Mouse (Mus musculus) skeletal muscle tissue, adult 2 months (tissue): ENCODE results near the gene Lasp1.
"Not testable (repeated sequence)": the region's sequence is repeated elsewhere in the genome, so short reads cannot be mapped to it uniquely, and the experiment has no call there.

Experiments
- DNase-seq: peaks from one replicate; pipeline ENCODE4 v3.0.0-alpha.2; 2012; ENCODE audit warnings: low read depth, low spot score

Gene Lasp1

GRCm38 (mm10) chr11:97798782-97799145, at the start of gene Lasp1:
Gene Lasp1 (plus strand): TSS chr11:97799000.
- peak; percentile 85 for DNase-seq

DNA sequence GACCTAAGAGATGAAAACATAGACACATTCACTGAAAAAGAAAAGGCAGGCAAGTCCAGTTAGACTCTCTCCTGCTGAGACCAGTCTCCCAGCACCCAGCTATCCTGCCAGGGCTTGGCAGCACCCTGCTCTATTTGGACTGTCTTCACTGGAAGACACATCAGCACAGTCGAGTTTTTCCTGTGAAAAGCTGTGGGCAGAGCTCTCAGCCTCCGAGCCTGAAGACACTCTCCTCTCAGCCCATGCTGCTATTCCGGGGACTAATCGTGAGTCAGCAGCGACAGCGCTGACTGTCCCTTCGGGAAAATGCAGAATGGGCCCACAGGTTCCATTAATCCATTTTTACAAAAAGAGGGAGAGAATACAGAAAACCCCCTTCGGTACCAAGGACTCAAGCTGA, 45.5 kb upstream of the Lasp1 start:
- no peak for DNase-seq

- DNase-seq, result no peak
These were observed 40.7 kb upstream of the Lasp1 start for GRCm38 (mm10) chr11:97758125-97758524.

DNA sequence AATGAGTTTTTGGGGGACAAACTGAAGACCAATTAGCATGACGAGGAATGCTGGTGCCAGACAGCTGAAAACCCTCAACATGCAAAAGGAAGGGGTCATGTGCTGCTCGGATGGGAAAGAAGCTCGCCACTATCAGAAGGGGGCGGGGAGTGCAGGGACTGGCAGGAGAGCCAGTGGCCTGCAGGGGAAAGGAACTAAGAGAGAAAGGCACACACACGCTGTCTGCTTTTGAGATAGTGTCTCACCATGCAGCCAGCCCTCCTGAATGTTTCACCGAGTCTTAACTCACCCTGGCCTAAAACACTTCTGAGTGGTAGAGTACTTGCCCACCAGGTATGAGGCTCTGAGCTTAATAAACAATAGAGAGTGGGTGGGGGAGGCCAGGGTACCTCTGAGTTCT, 39.9 kb upstream of the Lasp1 start:
- DNase-seq, result no peak

DNA sequence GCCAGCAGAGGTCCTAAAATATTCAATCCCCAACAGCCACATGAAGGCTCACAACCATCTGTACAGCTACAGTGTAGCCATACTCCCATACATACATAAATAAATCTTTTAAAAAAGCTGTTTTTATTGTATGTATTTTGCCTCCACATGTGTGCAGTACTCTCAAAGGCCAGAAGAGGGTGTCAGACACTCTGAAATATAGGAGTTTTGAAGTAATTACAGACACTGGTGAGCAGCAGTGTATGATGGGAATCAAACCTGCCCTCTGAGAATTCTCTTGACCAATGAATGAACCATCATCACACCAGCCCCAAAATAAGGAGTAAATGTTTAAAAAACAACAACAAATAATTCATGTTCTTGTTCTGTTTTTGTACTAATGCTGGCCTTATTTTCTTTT, 37.2 kb upstream of the Lasp1 start:
- no peak for DNase-seq

GRCm38 (mm10) chr11:97766154-97766881, 32.5 kb upstream of the Lasp1 start, which contains the start of gene Cwc25:
Gene Cwc25 (minus strand): TSS chr11:97766556.
- DNase-seq, result peak; percentile 95

GRCm38 (mm10) chr11:97769704-97770103, 29.1 kb upstream of the Lasp1 start:
- peak; percentile 47 for DNase-seq

- no peak for DNase-seq
These were observed 27.4 kb upstream of the Lasp1 start for GRCm38 (mm10) chr11:97771410-97771809.

- no peak for DNase-seq
These were observed 23.6 kb upstream of the Lasp1 start for GRCm38 (mm10) chr11:97775186-97775585.

GRCm38 (mm10) chr11:97775808-97776496, 22.8 kb upstream of the Lasp1 start, which contains the start of gene 1700001P01Rik:
Gene 1700001P01Rik (minus strand): TSS chr11:97775918.
- DNase-seq, result no peak

GRCm38 (mm10) chr11:97776497-97777128, 22.2 kb upstream of the Lasp1 start:
- DNase-seq, result no peak

- DNase-seq, result no peak
These were observed 21.7 kb upstream of the Lasp1 start for GRCm38 (mm10) chr11:97777129-97777529.

- no peak for DNase-seq
These were observed 19.9 kb upstream of the Lasp1 start for GRCm38 (mm10) chr11:97778918-97779317.

- no peak for DNase-seq
These were observed 18.7 kb upstream of the Lasp1 start for GRCm38 (mm10) chr11:97779968-97780701.

DNA sequence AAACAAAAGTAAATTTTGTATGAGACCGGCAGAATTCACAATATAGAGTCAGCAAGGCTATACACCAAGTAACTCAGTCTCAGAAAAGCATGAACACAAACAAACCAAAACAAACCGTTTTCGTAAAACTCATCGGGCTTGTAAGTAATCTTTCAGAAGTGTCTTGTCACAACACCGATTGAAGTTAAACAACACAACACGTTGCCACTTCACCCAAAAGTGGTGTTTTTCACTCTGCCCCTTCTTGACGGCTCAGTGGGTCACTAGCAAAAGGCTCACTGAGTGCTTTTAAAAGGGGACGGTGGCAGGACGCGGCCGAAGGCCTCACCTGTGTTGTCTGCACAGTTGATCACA, 17.3 kb upstream of the Lasp1 start:
- DNase-seq, result no peak

DNA sequence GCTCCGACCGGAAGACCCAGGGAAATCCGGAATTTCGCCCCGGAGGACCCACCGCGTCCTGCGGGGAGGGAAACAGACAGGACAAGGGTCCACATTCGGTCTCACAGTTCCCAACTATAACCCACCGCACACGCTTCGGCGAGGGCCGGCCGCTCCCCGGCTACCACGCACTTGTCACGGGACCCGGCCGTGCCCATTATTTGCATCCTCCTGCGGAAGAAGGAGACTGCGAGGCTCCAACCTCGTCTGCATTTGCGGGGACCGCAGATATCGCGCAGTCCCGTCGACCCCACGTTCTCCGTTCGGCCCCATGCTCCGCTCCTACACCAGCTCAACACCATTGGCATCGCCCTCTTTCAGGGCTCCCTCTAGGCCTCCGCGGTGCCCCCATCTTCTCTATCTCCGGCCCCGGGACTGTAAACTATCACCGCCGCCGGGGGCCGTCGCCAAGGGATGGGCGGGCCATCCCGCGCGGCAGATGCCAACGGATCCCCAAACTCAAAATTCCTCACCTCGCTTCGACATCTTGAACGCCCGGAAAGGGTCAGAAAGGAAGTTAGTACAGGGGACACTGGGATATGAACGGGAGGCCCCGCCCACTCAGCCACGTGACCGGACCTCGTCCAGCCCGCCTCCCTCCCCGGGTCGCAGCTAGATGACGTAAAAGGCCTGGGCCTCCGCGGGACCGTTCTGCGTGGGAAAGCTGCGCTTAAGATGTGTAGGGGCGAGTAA, 16.8 kb upstream of the Lasp1 start, which contains the start of gene Rpl23:
Rpl23 (minus strand) TSS at position 606 of the 732 bp plus-strand sequence.
- DNase-seq, result peak; percentile 97

GRCm38 (mm10) chr11:97782564-97782895, 16.3 kb upstream of the Lasp1 start:
- no peak for DNase-seq

GRCm38 (mm10) chr11:97787961-97788360, 10.8 kb upstream of the Lasp1 start:
- no peak for DNase-seq

GRCm38 (mm10) chr11:97789727-97790126, 9.1 kb upstream of the Lasp1 start:
- DNase-seq, result no peak

DNA sequence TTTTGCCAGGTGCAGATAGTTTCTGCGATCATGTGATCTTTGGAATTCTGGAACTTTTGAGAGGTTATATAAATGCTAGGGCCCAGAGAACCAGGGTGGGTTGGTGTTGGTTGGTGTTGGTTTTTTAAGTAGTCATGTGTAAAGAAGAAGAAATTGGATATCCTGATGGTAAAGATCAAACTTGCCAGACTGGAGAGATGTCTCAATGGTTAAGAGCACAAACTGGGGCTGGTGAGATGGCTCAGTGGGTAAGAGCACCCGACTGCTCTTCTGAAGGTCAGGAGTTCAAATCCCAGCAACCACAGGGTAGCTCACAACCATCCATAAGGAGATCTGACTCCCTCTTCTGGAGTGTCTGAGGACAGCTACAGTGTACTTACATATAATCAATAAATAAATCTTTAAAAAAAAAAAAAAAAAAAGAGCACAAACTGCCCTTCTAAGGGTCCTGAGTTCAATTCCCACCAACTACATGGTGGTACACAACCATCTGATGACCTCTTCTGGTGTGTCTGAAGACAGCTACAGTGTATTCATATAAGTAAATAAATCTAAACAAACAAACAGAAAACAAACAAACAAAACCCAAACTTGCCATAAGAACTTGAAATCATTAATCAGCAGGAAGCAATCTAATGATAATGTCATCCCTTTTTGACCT, 7.9 kb upstream of the Lasp1 start:
- not testable (repeated sequence) for DNase-seq

GRCm38 (mm10) chr11:97793165-97793564, 5.6 kb upstream of the Lasp1 start:
- DNase-seq, result no peak
